Mouse (Mus musculus) retina, embryonic 14.5 days (tissue): ENCODE measurements at regions not wholly inside any gene's neighbourhood (a gene's known extent, or its start where the extent isn't known, plus 50 kb on each side); places are given as distances from the start of the nearest gene placed in this dataset.
A peak's percentile ranks its signal among the peaks of the same experiment; 100 is the strongest.

Experiments used
- DNase-seq: peaks from one replicate; pipeline ENCODE4 v3.0.0-alpha.2; 2015; ENCODE audit warnings: low spot score

- peak; percentile 33 for DNase-seq
Observed at GRCm38 (mm10) chr13:28697796-28698678, 255.5 kb downstream of the Sox4 start.

- no peak for DNase-seq
Observed at GRCm38 (mm10) chr13:28693078-28693477, 260.4 kb downstream of the Sox4 start.

- no peak for DNase-seq
Observed at GRCm38 (mm10) chr13:28692587-28692986, 260.9 kb downstream of the Sox4 start.

DNA sequence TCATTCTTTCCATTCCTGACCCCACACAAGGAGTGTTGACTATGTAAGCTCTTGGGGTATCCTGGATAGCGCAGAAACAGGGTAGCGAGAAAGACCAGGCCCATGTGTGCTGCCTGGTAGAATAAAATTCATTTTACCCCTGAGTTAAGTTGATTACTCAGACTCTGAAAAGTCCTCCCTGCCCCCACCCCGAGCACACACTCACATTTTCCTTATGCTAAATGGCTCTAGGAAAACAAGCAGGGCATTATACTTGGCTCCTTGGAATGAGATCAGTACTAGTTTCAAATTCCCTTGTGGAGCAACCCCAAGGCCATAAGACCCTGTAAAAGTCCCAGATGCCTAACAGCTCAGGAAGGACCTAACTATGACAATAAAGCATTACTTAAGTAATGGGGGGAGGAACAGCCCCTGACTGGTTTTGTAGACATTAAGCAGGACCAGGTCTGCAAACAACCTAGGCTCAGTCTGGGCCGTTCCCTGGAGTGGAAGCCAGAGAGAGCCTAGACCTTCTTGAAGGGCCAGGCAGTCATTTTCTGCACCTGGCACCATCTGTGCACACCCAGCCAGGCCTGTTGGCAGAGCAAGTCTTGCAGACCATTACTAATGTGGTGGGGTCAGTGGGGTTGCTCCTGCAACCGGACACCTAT is 262.9 kb downstream of the Sox4 start:
- no peak for DNase-seq

DNA sequence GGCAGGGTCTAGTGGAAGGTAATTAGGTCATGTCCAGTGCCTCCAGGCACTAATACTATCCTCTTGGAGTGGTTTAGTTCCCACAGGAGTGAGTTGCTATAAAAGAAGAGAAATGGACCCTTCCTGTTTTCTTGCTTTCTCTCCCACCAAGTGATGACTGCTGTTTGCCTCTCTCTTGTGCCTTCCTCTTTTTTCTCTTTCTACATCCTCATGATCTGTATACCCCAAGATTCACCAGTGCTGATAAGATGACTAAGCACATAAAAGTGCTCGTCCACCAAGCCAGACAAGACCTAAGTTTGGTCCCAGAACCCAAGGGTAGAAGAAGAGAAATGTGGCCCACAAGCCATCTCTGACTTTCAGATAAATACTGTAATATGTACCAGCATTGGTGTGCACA is 265.7 kb downstream of the Sox4 start:
- no peak for DNase-seq

- DNase-seq = no peak
Observed at GRCm38 (mm10) chr13:28684311-28684710, 269.2 kb downstream of the Sox4 start.

- DNase-seq = no peak
Observed at GRCm38 (mm10) chr13:28680266-28680665, 273.2 kb downstream of the Sox4 start.

GRCm38 (mm10) chr13:28673622-28674021 is 279.9 kb downstream of the Sox4 start:
- DNase-seq = no peak

- DNase-seq = peak; percentile 20
Observed at GRCm38 (mm10) chr13:28671543-28671942, 282.0 kb downstream of the Sox4 start.

DNA sequence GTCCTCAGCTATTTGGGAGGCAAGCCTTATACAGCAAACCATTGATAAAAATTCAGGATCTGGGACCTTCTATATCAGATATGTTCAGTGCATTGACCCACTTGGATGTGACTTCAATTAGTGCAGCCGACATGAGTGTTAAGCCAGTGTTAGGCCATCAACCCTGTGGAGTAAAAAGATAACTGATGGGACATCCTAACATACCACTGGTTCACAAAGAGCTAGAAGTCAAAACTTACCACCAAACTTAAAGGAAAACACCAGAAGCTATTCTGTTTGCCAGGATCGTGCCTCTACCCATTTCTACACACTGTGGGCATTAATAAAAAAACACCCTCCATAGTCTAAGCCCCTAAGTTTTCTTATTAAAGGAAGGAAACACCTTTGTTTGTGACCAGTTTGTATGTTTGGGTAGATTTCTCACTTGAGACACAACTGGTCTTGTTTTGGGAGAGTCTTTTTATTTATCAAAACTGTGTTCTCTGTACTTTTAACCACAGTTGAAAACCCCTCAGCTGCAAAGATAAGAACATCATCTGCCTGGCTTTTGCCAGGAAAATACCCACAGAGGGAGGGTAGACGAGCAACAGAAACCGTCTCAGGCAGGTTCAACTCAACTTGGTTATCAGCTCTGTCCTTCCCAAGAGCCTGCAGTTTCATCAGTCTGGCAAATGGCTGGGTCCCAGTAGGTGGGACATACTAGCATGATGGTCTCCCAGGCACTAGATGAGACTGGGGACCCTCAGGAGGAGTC is 283.5 kb downstream of the Sox4 start:
- DNase-seq = no peak

DNA sequence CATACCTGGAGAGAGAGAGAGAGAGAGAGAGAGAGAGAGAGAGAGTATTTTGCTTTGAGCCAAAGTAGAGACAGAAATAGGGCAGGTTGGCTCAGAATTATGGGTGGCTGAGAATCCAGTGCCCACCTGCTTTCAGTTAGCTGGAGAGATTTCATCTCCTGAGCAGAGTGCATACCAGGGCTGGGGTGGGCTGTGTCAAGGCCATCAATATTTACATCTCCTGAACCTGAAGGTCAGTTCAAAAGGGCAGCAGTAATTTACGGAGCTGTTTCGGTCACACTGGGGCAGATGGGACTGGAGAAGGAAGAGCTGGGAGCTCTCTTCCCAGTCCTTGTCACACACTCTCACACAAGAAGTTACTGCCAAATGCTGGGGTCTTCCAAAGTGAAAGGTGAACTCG is 286.7 kb downstream of the Sox4 start:
- no peak for DNase-seq

DNA sequence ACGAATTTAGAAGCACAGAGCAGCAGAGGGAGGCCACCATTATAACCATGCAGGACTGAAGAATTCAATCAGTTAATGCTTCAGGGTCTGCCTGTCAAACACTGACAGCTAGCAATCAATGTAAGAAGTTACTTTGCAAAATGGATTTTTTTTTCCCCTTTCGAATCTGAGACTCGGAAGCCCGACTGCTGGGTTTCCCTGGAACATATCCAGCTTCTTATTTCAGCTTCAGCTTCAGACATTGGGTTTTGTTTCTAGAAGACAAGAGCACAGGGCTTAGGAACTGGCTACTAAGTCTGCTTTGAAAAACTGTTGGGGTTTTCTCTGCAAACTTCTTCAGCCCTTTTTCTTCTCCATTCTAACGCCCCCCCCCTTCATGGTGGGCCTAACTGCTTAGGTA is 288.4 kb downstream of the Sox4 start:
- DNase-seq = no peak

DNA sequence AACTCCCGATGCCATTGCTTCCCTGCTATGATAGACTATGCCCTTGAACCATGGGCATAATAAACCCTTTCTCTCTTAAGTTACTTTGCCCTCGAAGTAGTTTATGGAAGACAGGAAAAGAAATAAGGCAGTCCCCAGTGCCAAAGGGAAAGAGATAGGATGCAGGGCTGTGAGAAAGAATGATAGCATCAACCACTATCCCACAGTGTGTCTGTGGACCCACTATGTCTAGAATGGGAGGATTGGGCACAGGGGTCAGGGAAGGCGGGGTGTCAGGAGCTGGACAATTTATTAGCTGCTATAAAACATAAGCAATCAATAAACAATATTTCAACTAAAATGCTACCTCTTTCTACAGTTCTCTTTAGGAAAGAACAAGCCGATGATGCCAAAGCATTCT is 288.8 kb downstream of the Sox4 start:
- no peak for DNase-seq

- peak; percentile 43 for DNase-seq
Observed at GRCm38 (mm10) chr13:28663950-28664681, 289.4 kb downstream of the Sox4 start.

DNA sequence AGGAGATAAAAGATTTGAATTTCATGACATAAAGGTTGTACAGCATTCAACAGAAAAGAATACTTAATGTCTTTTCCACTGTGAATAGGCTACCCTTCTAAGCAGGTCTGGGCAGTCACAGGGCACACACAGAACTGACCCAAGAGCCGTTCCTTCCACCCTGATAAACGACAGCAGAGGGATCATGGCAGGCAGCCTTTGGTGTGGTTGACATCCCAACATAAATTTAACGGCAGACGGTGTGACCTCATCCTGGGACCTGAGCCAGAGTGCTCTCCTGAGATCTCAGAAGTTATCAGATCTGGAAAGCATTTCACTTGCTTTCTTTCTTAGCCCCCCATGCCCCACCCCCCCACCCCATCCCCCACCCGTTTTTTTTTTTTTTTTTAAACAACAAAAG is 290.1 kb downstream of the Sox4 start:
- DNase-seq = no peak

- DNase-seq = no peak
Observed at GRCm38 (mm10) chr13:28662316-28662752, 291.2 kb downstream of the Sox4 start.

- no peak for DNase-seq
Observed at GRCm38 (mm10) chr13:28660151-28660550, 293.4 kb downstream of the Sox4 start.

DNA sequence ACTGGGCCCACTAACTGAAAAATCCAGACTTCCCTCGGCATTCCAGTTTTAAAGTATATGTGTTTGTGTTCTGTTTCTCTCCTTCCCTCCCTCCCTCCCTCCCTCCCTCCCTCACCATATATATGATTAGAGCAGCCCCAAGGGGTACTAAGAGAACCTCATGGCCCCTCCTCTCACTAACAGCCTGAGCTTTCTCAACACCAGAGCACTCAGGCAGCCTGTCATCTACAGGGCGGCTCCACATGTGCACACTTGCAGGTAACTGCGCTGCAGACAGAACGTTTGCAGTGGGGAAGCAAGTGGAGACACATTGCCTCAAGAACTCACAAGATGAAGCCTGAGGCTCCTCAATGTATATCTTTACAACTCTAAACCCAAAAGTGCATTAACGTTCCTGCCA is 294.9 kb downstream of the Sox4 start:
- DNase-seq = no peak

DNA sequence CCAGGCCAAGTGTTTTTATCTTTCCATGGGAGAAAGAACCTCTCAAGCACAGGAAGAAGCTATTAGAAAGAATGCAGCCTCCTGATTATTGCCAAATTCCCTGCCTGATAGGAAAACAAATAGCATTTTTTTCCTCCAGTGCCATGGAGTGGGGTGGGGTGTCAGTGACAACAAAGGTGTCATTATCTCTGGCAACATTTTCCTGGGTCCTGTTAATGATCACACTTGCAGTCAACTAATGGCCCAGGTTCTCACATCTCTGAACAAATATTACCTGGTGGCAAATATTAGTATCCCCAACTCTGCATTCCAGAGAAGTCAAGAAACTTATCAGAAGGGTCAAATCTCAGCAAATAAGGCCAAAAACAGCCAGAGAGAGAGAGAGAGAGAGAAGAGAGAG is 298.6 kb downstream of the Sox4 start:
- no peak for DNase-seq

DNA sequence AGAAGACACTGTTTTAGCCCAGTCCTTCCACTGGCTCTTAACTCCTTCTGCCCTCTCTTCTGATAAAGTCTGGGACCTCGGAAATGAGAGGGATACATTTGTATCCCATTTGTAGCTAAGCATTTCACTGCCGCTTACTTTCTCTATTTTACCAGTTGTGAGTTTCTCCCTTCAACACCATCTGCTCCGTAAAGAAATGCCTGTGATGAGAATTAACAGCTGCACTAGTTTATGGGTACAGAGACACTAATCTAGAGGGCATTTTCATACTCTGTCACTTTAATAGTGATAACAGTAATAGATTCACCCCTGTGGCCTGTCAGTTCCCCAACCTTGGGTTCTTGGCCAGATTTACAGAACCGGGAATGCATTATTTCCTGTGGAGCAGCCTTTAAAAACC is 300.2 kb downstream of the Sox4 start:
- no peak for DNase-seq

- no peak for DNase-seq
Observed at GRCm38 (mm10) chr13:28651810-28652209, 301.7 kb downstream of the Sox4 start.

DNA sequence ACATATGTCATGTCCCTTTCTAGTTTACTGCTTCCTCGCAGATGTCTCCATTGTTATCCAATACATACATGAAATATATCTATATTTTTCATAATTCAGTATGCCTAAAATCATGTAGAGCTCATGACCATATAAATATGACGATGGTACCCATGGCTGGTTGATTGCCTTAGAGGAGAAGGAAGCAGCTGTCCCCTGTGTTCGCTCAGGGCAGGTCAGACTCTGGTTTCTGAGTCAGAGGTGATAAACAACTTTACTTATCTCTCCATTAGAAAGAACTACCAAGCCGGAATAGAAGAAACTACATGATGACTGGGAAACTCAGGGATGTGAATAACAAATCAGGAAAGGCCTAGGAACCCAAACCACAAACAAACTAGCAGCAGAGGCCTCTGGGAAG is 307.6 kb downstream of the Sox4 start:
- DNase-seq = no peak
